24 mouse cellular contexts compared by ENCODE assay signal in genomic region chr2:157081331-157081730, GRCm38 (mm10). TPM values are rescaled to one million over a fixed set of nuclear protein-coding genes. Genes with fewer than 3 reads are reported as not detected.
"Had no signal": no experiment of that assay in that cellular context is flagged by ENCODE, and none has a peak within 500 bp of the region (broad histone marks: within the 10 kb centered on the region; RNA-seq: fewer than 3 reads in every experiment).

No protein-coding gene starts in this region.

- H3K27me3 ChIP-seq: midbrain, embryonic 12.5 days; neural tube, embryonic 13.5 days; neural tube, embryonic 15.5 days had no signal

- DNase-seq: lung, adult 18-20 months; lung, embryonic 14.5 days; lung, postnatal 10 days; lung, postnatal 4 days; right cerebral cortex, adult 18-20 months; right cerebral cortex, postnatal 25 days; right cerebral cortex, postnatal 4 days; spleen, adult 18-20 months; thymus, adult 18-20 months; thymus, postnatal 14 days; thymus, postnatal 36 days had no signal

- H3K9ac ChIP-seq: lung, embryonic 14.5 days; neural tube, embryonic 13.5 days had no signal

- H3K36me3 ChIP-seq: midbrain, embryonic 12.5 days; neural tube, embryonic 13.5 days; neural tube, embryonic 15.5 days had no signal

- H3K4me3 ChIP-seq: midbrain, embryonic 12.5 days; myocyte; neural tube, embryonic 13.5 days; neural tube, embryonic 15.5 days had no signal

- ATAC-seq: midbrain, embryonic 16.5 days had no signal

- H3K27ac ChIP-seq: midbrain, embryonic 12.5 days; neural tube, embryonic 13.5 days; neural tube, embryonic 15.5 days had no signal

RNA-seq across cellular contexts. Expression of gene Tldc2, which starts 5.5 kb away (rescaled TPM):
- total RNA-seq: megakaryocyte, adult 5-6 weeks; megakaryocyte-erythroid progenitor cell, adult 5-6 weeks had no signal
- polyA plus RNA-seq: lung, embryonic 14.5 days; lung, embryonic 16.5 days; midbrain, embryonic 12.5 days; midbrain, embryonic 14.5 days; midbrain, embryonic 16.5 days; myocyte; neural tube, embryonic 11.5 days; neural tube, embryonic 13.5 days; neural tube, embryonic 15.5 days; stomach, embryonic 14.5 days; stomach, embryonic 16.5 days; thymus, postnatal 0 days had no signal
